Mouse (Mus musculus) heart, postnatal 0 days (tissue): ENCODE measurements around the gene Hnf4a. TPM values are rescaled to one million over a fixed set of nuclear protein-coding genes. Genes with fewer than 3 reads are reported as not detected.
A peak's percentile ranks its signal among the peaks of the same experiment; 100 is the strongest.

Experiments
- ATAC-seq: fragments of 200-750 bp; cut with Nextera tagmentation; 2 replicates; pipeline ENCODE4 v1.8.0; 2017; ENCODE audit warnings: low read depth, moderate number of reproducible peaks, moderate library complexity; ENCODE audit not compliant: insufficient read depth
- DNase-seq: peaks from one replicate; pipeline ENCODE4 v3.0.0-alpha.2; 2016; ENCODE audit warnings: low spot score
- H3K27ac ChIP-seq: fragments of 300-500 bp; sonication (generic); 2 replicates; pipeline ENCODE4 v1.5.1; 2014; ENCODE audit warnings: low read depth, mild to moderate bottlenecking
- H3K27me3 ChIP-seq: fragments of 300-500 bp; sonication (generic); 2 replicates; pipeline ENCODE4 v1.6.1; 2014; ENCODE audit warnings: low read length, mixed read lengths; ENCODE audit not compliant: control insufficient read depth, insufficient read depth
- H3K36me3 ChIP-seq: fragments of 300-500 bp; sonication (generic); replicated peaks from 2 replicates; pipeline ENCODE4 v1.6.1; 2014; ENCODE audit warnings: low read length, mixed read lengths; ENCODE audit not compliant: control insufficient read depth, insufficient read depth
- H3K4me1 ChIP-seq: fragments of 300-500 bp; sonication (generic); 2 replicates; pipeline ENCODE4 v1.6.1; 2014; ENCODE audit warnings: antibody characterized with exemption; ENCODE audit not compliant: control insufficient read depth, insufficient read depth
- H3K4me2 ChIP-seq: fragments of 300-500 bp; sonication (generic); 2 replicates; pipeline ENCODE4 v1.6.1; 2014; ENCODE audit warnings: low read depth, mild to moderate bottlenecking, low read length, moderate library complexity
- H3K4me3 ChIP-seq: fragments of 300-500 bp; sonication (generic); 2 replicates; pipeline ENCODE4 v1.5.1; 2014; ENCODE audit warnings: low read depth, low read length
- H3K9ac ChIP-seq: fragments of 300-500 bp; sonication (generic); replicated peaks from 2 replicates; pipeline ENCODE4 v1.6.1; 2014; ENCODE audit warnings: low read depth, low read length, mixed read lengths
- H3K9me3 ChIP-seq: fragments of 300-500 bp; sonication (generic); replicated peaks from 2 replicates; pipeline ENCODE4 v1.6.1; 2016; ENCODE audit warnings: low read length; ENCODE audit not compliant: control insufficient read depth
- CTCF ChIP-seq: IDR thresholded peaks from 2 replicates; pipeline ENCODE4 v1.5.1; 2016; ENCODE audit warnings: antibody characterized with exemption, control low read depth, low read depth
- EP300 ChIP-seq: IDR thresholded peaks from 2 replicates; pipeline ENCODE4 v1.6.1; 2016; ENCODE audit warnings: antibody characterized with exemption, low read depth
- WGBS: fragments of 180-500 bp; shearing (Covaris S2); extraction: QIAGEN DNeasy Blood & Tissue Kit; methylation state at CpG from one replicate; pipeline ENCODE4 v1.1.7; 2014; 5-methylcytosine and 5-hydroxymethylcytosine counted together
- polyA plus RNA-seq: library from polyadenylated mRNA; unstranded; fragments of >200 nt; fragmentation: Nextera tagmentation; extraction: Ambion mirVana; gene quantifications from 2 replicates; pipeline ENCODE4 v1.2.1, GENCODE M21; 2015
- total RNA-seq: library from RNA; depleted of rRNA; stranded (reverse); fragments of >200 nt; gene quantifications from 2 replicates; pipeline ENCODE4 v1.2.3, GENCODE M21; 2014; ENCODE audit warnings: low replicate concordance

The Hnf4a gene
- total and polyA plus RNA-seq, 2 experiments from 2014 or later = not detected

DNA sequence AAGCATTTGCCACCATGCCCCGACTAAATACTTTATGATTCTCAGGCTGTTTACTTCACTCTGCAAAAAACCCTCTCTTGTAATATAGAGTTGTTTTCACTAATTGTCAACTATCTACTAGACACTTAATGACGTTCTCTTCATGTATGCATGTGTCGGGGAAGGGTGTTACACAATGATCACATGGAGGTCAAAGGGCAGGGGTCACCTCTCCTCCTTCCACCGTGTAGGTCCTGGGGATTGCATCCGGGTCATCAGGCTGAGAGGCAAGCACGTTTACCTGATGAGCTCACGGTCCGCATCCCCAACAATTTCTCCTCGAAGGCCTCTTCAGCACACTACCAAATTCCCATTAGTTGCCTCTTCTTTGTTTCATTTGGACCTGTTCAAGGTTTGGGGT, 26.6 kb downstream of the Hnf4a start:
- Histone ChIP-seq H3K4me1 (no peaks in the 10 kb centered on the region), H3K4me2 (no peak overlapping the region), H3K27ac (no peak overlapping the region), H3K27me3 (peaks cover 44% of the 10 kb centered on the region), H3K9me3 (no peaks in the 10 kb centered on the region), H3K4me3 (no peak overlapping the region), H3K9ac (no peak overlapping the region), H3K36me3 (no peaks in the 10 kb centered on the region)
- DNase-seq = no peak
- TF ChIP-seq CTCF (no peak), EP300 (no peak)
- ATAC-seq = no peak
- 77% methylated on average over 9 of the region's 9 CpGs for WGBS

DNA sequence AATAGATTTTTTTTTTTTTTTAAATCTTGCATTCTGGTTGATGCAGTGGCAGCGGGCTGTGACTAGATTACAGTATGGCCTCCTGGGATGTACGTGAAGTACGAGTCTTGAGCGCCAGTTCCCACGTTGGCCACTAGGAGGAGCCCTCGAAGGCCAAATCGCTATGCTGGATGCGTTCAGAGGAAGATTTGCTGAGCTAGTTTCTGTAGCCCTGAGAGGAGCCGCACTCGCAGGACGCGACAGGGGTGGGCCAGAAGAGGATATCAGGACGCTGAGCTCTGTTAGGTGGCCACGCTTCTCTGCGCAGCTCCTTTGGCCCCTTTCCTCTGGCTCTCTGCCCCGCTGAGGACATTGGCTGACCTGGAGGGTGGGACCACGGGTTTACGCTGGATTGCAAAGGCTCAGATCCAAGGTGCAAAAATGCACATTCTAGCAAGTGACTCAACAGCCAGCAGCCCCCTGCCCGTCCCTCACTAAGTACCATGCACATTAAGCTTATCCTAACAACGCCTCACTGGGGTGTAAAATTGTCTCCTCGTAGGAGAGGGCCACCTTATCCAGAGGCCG, 28.4 kb downstream of the Hnf4a start:
- Histone ChIP-seq H3K4me2 (peak overlapping the region; percentile 56), H3K27ac (no peak overlapping the region), H3K9ac (no peak overlapping the region), H3K4me1 (no peaks in the 10 kb centered on the region), H3K9me3 (no peaks in the 10 kb centered on the region), H3K36me3 (no peaks in the 10 kb centered on the region), H3K4me3 (peak overlapping the region; percentile 24), H3K27me3 (peaks cover 41% of the 10 kb centered on the region)
- peak; percentile 64 for ATAC-seq
- TF ChIP-seq CTCF (peak; percentile 95), EP300 (no peak)
- WGBS = 8% methylated on average over 22 of the region's 22 CpGs
- peak; percentile 82 for DNase-seq

DNA sequence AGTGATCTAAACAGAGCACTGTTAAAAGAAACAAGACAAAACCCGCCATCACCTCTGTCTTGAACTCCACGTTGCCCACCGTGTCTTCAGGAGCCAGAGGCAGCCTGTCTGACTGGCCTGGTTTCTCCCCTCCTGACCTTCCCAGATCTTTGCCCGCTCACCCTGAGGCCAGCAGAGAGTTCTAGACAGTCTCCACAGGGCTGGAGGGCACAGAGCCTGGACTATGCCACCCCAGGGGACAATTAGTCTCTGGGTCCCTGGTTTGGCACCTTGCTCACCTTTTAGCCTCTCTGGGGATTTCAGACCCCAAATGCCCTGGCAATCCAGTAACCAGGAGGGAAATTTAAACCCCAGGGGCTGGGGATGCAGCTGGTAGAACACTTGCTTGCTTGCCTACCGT, 30.8 kb downstream of the Hnf4a start:
- 84% methylated on average over 5 of the region's 5 CpGs for WGBS
- H3K27me3 ChIP-seq = peaks cover 37% of the 10 kb centered on the region
- no peaks in the 10 kb centered on the region for H3K4me1 ChIP-seq
- no peak overlapping the region for H3K9ac ChIP-seq
- H3K9me3 ChIP-seq = no peaks in the 10 kb centered on the region
- no peak overlapping the region for H3K27ac ChIP-seq
- TF ChIP-seq EP300 = no peak
- TF ChIP-seq CTCF = no peak
- no peak overlapping the region for H3K4me3 ChIP-seq
- no peak overlapping the region for H3K4me2 ChIP-seq
- no peak for ATAC-seq
- H3K36me3 ChIP-seq = no peaks in the 10 kb centered on the region
- no peak for DNase-seq

DNA sequence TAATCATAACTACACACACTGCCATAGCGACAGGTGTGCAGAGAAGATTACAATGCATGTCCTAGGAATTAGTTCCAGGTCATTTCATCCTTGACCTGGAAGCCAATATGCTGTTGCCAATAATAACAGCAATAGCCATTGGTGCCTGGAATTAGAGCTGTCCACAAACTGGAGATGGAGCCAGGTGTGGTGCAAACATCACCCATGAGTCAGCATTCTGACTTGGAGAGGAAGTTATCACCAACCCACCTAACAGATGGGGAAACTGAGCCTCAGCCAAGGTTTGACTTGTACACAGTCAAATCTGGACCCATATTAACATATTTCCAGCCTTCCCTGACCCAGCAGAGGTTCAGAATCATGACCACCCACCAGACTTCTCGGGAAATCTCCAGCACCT, 31.8 kb downstream of the Hnf4a start:
- 78% methylated on average over 2 of the region's 2 CpGs for WGBS
- ATAC-seq = no peak
- TF ChIP-seq CTCF (no peak), EP300 (no peak)
- Histone ChIP-seq H3K27me3 (peaks cover 35% of the 10 kb centered on the region), H3K4me1 (no peaks in the 10 kb centered on the region), H3K9ac (no peak overlapping the region), H3K4me2 (no peak overlapping the region), H3K36me3 (no peaks in the 10 kb centered on the region), H3K9me3 (no peaks in the 10 kb centered on the region), H3K27ac (no peak overlapping the region), H3K4me3 (no peak overlapping the region)
- DNase-seq = no peak

DNA sequence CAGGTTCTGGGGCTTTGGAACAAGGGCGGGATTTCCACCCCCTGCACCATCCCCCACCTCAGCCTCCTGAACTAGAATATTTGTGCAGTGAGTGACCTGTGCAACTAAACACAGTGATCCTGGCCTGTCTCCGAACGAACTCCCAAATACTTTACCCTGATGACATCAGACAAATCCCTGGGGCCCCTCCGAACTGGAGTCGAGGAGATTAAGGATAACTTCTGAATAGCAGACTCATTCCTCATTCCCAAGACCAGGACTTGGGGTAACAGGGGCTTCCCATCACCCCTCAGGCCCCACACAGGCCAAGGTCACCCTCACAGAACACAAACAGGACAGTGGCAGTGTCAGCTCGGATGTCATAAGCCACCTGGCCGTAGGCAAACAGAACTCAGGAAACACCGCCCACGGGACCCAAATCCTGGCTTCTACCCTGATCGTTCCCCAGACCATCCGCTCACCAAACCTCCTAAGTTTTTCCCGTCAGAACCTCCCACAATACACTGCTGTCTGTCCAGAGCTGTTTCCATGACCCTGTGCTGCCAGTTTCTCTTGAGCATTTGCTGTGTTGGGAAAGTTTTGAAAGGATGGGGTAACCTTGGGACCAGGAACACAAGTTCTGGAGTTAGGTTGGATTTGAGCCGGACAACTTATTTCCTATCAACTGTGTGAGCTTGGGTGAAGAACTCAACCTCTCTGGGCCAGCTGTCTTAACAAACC, 32.9 kb downstream of the Hnf4a start:
- H3K27me3 ChIP-seq = peaks cover 27% of the 10 kb centered on the region; the same call in 1 of the 2 replicates
- WGBS = 56% methylated on average over 13 of the region's 13 CpGs
- no peaks in the 10 kb centered on the region for H3K4me1 ChIP-seq
- no peak overlapping the region for H3K27ac ChIP-seq
- no peaks in the 10 kb centered on the region for H3K36me3 ChIP-seq
- no peak overlapping the region for H3K4me2 ChIP-seq
- DNase-seq (no peak), ATAC-seq (no peak)
- no peak overlapping the region for H3K4me3 ChIP-seq
- TF ChIP-seq CTCF (no peak), EP300 (no peak)
- H3K9ac ChIP-seq = no peak overlapping the region
- no peaks in the 10 kb centered on the region for H3K9me3 ChIP-seq
